Mouse (Mus musculus) lung, postnatal 0 days (tissue): ENCODE results near the gene Lcn11. TPM values are rescaled to one million over a fixed set of nuclear protein-coding genes. Genes with fewer than 3 reads are reported as not detected.

ENCODE experiments used
- ATAC-seq: fragments of 200-750 bp; cut with Nextera tagmentation; 2 replicates; pipeline ENCODE4 v1.8.0; 2017; ENCODE audit warnings: moderate library complexity
- DNase-seq: peaks from one replicate; pipeline ENCODE4 v3.0.0-alpha.2; 2016; ENCODE audit warnings: low spot score
- H3K27ac ChIP-seq: fragments of 300-500 bp; sonication (generic); 2 replicates; pipeline ENCODE4 v1.5.1; 2014; ENCODE audit warnings: antibody characterized with exemption, mild to moderate bottlenecking, low read length, mixed read lengths
- H3K27me3 ChIP-seq: fragments of 300-500 bp; sonication (generic); replicated peaks from 2 replicates; pipeline ENCODE4 v1.6.1; 2014; ENCODE audit warnings: low read length, mixed read lengths; ENCODE audit not compliant: insufficient read depth
- H3K36me3 ChIP-seq: fragments of 300-500 bp; sonication (generic); 2 replicates; pipeline ENCODE4 v1.6.1; 2014; ENCODE audit warnings: low read length, mixed read lengths; ENCODE audit not compliant: insufficient read depth
- H3K4me1 ChIP-seq: fragments of 300-500 bp; sonication (generic); 2 replicates; pipeline ENCODE4 v1.6.1; 2014; ENCODE audit warnings: antibody characterized with exemption, low read depth, low read length, mixed read lengths; ENCODE audit not compliant: insufficient read depth
- H3K4me2 ChIP-seq: fragments of 300-500 bp; sonication (generic); replicated peaks from 2 replicates; pipeline ENCODE4 v1.6.1; 2014; ENCODE audit warnings: low read depth, mild to moderate bottlenecking, low read length, moderate library complexity, mixed read lengths
- H3K4me3 ChIP-seq: fragments of 300-500 bp; sonication (generic); 2 replicates; pipeline ENCODE4 v1.5.1; 2014; ENCODE audit warnings: low read depth, low read length
- H3K9ac ChIP-seq: fragments of 300-500 bp; sonication (generic); replicated peaks from 2 replicates; pipeline ENCODE4 v1.6.1; 2014; ENCODE audit warnings: low read depth, mild to moderate bottlenecking
- H3K9me3 ChIP-seq: fragments of 300-500 bp; sonication (generic); 2 replicates; pipeline ENCODE4 v1.6.1; 2016; ENCODE audit warnings: low read length, mixed read lengths
- CTCF ChIP-seq: IDR thresholded peaks from 2 replicates; pipeline ENCODE4 v1.5.1; 2016; ENCODE audit warnings: antibody characterized with exemption, mild to moderate bottlenecking
- EP300 ChIP-seq: IDR thresholded peaks from 2 replicates; pipeline ENCODE4 v1.6.1; 2016; ENCODE audit warnings: antibody characterized with exemption, mild to moderate bottlenecking, control low read depth
- WGBS: fragments of 180-500 bp; shearing (Covaris S2); extraction: QIAGEN DNeasy Blood & Tissue Kit; methylation state at CpG from one replicate; pipeline ENCODE4 v1.1.7; 2014; 5-methylcytosine and 5-hydroxymethylcytosine counted together
- polyA plus RNA-seq: library from polyadenylated mRNA; unstranded; fragments of >200 nt; fragmentation: Nextera tagmentation; extraction: Ambion mirVana; gene quantifications from 2 replicates; pipeline ENCODE4 v1.2.1, GENCODE M21; 2015

Gene Lcn11
- polyA plus RNA-seq, 1 experiment from 2014 or later: not detected

- ATAC-seq (no peak), DNase-seq (no peak)
- H3K9me3 ChIP-seq: no peaks in the 10 kb centered on the region
Observed at GRCm38 (mm10) chr2:25765269-25765668, 11.5 kb upstream of the Lcn11 start, which contains the start of gene Lcn3. Gene Lcn3, plus strand, starts transcription at chr2:25765569.

GRCm38 (mm10) chr2:25767764-25768163, 9.1 kb upstream of the Lcn11 start:
- H3K4me2 ChIP-seq: no peak overlapping the region
- no peak overlapping the region for H3K9ac ChIP-seq
- no peak overlapping the region for H3K27ac ChIP-seq
- no peaks in the 10 kb centered on the region for H3K9me3 ChIP-seq
- no peaks in the 10 kb centered on the region for H3K36me3 ChIP-seq
- H3K27me3 ChIP-seq: no peaks in the 10 kb centered on the region
- H3K4me3 ChIP-seq: no peak overlapping the region
- 74% methylated on average over 4 of the region's 4 CpGs for WGBS
- no peaks in the 10 kb centered on the region for H3K4me1 ChIP-seq
- no peak for DNase-seq
- ATAC-seq: no peak
- TF ChIP-seq CTCF (no peak), EP300 (no peak)

More at GRCm38 (mm10) chr2:25765269-25765668, 11.5 kb upstream of the Lcn11 start, which contains the start of gene Lcn3:
- Histone ChIP-seq H3K4me2 (no peak within 1 kb of the TSS), H3K36me3 (no peaks in the 10 kb centered on the region), H3K9ac (no peak within 1 kb of the TSS), H3K4me3 (no peak within 1 kb of the TSS), H3K27ac (no peak within 1 kb of the TSS), H3K4me1 (no peaks in the 10 kb centered on the region), H3K27me3 (no peaks in the 10 kb centered on the region)
- TF ChIP-seq CTCF (no peak), EP300 (no peak)
- 14% methylated on average over 2 of the region's 2 CpGs for WGBS

GRCm38 (mm10) chr2:25773507-25773906, 3.3 kb upstream of the Lcn11 start:
- DNase-seq (no peak), ATAC-seq (no peak)
- no peaks in the 10 kb centered on the region for H3K27me3 ChIP-seq
- 78% methylated on average over 2 of the region's 2 CpGs for WGBS
- H3K4me1 ChIP-seq: no peaks in the 10 kb centered on the region
- no peak overlapping the region for H3K4me3 ChIP-seq
- no peak overlapping the region for H3K27ac ChIP-seq
- no peaks in the 10 kb centered on the region for H3K9me3 ChIP-seq
- TF ChIP-seq CTCF (no peak), EP300 (no peak)
- H3K36me3 ChIP-seq: no peaks in the 10 kb centered on the region
- H3K9ac ChIP-seq: no peak overlapping the region
- H3K4me2 ChIP-seq: no peak overlapping the region

DNA sequence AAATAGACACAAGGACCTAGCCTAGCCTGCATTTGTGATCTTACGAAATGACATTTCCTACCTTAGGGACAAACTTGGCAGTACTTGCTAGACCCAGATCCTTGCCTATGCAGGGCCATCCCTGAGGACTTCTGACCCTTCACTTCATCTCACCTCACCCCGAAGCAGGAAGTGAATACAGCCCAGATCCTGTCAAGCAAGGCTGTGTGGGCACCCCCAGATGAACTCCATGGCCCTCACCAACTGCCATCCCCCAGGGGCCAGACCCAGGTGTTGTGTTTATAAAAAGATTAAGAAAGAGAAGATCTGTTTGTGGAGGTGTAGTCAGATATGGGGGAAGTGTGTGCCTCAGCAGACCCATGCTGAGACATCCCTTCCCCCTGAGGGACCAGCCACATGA, 2.2 kb upstream of the Lcn11 start:
- Histone ChIP-seq H3K4me1 (no peaks in the 10 kb centered on the region), H3K9ac (no peak overlapping the region), H3K27ac (no peak overlapping the region), H3K9me3 (no peaks in the 10 kb centered on the region), H3K36me3 (no peaks in the 10 kb centered on the region), H3K27me3 (no peaks in the 10 kb centered on the region), H3K4me3 (no peak overlapping the region), H3K4me2 (no peak overlapping the region)
- TF ChIP-seq EP300: no peak
- no peak for TF ChIP-seq CTCF
- DNase-seq: no peak
- WGBS: 71% methylated on average over 2 of the region's 2 CpGs
- no peak for ATAC-seq

DNA sequence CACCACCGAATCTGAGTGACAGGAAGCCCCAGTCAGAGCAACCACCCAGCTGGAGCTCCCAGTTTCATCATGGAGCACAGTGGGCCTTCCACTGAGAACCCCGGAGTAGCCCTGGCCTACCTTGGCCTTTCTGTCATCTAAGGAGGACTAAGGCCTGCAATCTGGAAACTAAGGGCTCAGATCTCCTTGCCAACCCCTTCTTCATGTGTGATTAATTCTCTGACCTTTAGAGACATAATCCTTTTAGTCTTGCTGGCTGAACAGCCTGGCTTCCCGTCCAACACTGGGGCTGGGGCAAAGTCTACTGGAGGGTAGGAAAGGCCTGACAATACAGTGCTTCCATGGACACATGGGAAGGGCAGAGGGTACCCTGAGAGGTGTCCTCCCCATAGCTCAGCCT, 826 bp upstream of the Lcn11 start:
- no peaks in the 10 kb centered on the region for H3K9me3 ChIP-seq
- no peaks in the 10 kb centered on the region for H3K36me3 ChIP-seq
- ATAC-seq: no peak
- H3K9ac ChIP-seq: no peak overlapping the region
- H3K4me2 ChIP-seq: no peak overlapping the region
- 66% methylated on average over 3 of the region's 3 CpGs for WGBS
- no peak overlapping the region for H3K27ac ChIP-seq
- DNase-seq: no peak
- H3K27me3 ChIP-seq: no peaks in the 10 kb centered on the region
- no peak overlapping the region for H3K4me3 ChIP-seq
- H3K4me1 ChIP-seq: no peaks in the 10 kb centered on the region
- TF ChIP-seq EP300 (no peak), CTCF (no peak)

- Histone ChIP-seq H3K9ac (no peak overlapping the region), H3K27ac (no peak overlapping the region), H3K36me3 (no peaks in the 10 kb centered on the region), H3K27me3 (no peaks in the 10 kb centered on the region), H3K4me2 (no peak overlapping the region), H3K9me3 (no peaks in the 10 kb centered on the region), H3K4me3 (no peak overlapping the region), H3K4me1 (no peaks in the 10 kb centered on the region)
- WGBS: 83% methylated on average over 9 of the region's 9 CpGs
- ATAC-seq (no peak), DNase-seq (no peak)
- TF ChIP-seq CTCF: no peak
- TF ChIP-seq EP300: no peak
Observed at GRCm38 (mm10) chr2:25779076-25779475, 2.3 kb downstream of the Lcn11 start.

DNA sequence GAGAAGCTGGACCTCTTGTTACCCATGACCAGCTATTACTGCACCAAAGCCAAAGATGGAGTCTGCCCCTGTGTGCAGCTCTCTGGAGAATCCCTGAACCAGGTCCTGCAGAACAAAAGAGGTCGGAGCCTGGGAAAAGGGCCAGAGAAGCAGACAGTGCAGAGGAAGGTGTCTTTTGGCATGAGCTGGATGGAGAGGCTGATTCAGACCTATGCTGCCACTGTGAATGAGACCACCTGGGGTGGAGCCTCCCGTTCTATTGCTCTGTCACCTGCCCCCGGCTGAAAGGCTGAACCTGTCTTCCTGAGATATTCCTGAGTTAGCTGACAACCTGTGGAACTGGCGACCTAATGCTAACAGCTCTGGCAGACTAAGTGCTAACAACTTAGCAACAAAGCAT, 4.1 kb downstream of the Lcn11 start:
- DNase-seq (no peak), ATAC-seq (no peak)
- Histone ChIP-seq H3K9me3 (no peaks in the 10 kb centered on the region), H3K27ac (no peak overlapping the region), H3K9ac (no peak overlapping the region), H3K4me3 (no peak overlapping the region), H3K27me3 (no peaks in the 10 kb centered on the region), H3K4me2 (no peak overlapping the region), H3K4me1 (no peaks in the 10 kb centered on the region), H3K36me3 (no peaks in the 10 kb centered on the region)
- TF ChIP-seq EP300 (no peak), CTCF (no peak)
- WGBS: 28% methylated on average over 4 of the region's 4 CpGs
